Mouse (Mus musculus): ENCODE data around the gene Slc27a5. TPM values are rescaled to one million over a fixed set of nuclear protein-coding genes. Genes with fewer than 3 reads are reported as not detected.

Gene Slc27a5
- polyA plus RNA-seq, 1 experiment, result not detected

- no peaks in the 10 kb centered on the region; the same call in 1 of the 2 replicates for H3K4me1 ChIP-seq (ENCODE audit: control insufficient read depth, insufficient read depth, insufficient read length, low read length)
- H3K36me3 ChIP-seq (ENCODE audit: control insufficient read depth, insufficient read depth, low read length), result no peaks in the 10 kb centered on the region
- H3K27me3 ChIP-seq (ENCODE audit: control insufficient read depth, insufficient read depth, low read length), result no peaks in the 10 kb centered on the region
- no peak for TF ChIP-seq POLR2A (IDR thresholded peaks at IDR 0.05; ENCODE audit: low read depth, low read length)
- 80% methylated on average over 8 of the region's 8 CpGs for WGBS
- H3K27ac ChIP-seq (ENCODE audit: insufficient read depth, low read depth, low read length), result no peak overlapping the region
- no peak overlapping the region for H3K4me3 ChIP-seq (ENCODE audit: low read depth, low read length)
These were observed 10.4 kb downstream of the Slc27a5 start for GRCm38 (mm10) chr7:12987409-12988189.

GRCm38 (mm10) chr7:12986906-12987305 is 11.1 kb downstream of the Slc27a5 start:
- Histone ChIP-seq H3K27ac (ENCODE audit: insufficient read depth, low read depth, low read length) (no peak overlapping the region), H3K4me3 (ENCODE audit: low read depth, low read length) (no peak overlapping the region), H3K4me1 (ENCODE audit: control insufficient read depth, insufficient read depth, insufficient read length, low read length) (no peaks in the 10 kb centered on the region; the same call in 1 of the 2 replicates), H3K36me3 (ENCODE audit: control insufficient read depth, insufficient read depth, low read length) (no peaks in the 10 kb centered on the region), H3K27me3 (ENCODE audit: control insufficient read depth, insufficient read depth, low read length) (no peaks in the 10 kb centered on the region)
- TF ChIP-seq POLR2A (IDR thresholded peaks at IDR 0.05; ENCODE audit: low read depth, low read length) (no peak), CTCF (IDR thresholded peaks at IDR 0.05; ENCODE audit: extremely low read depth, insufficient read length, insufficient replicate concordance, low read depth, low read length) (no peak)
- 73% methylated on average over 8 of the region's 8 CpGs for whole genome bisulfite sequencing

- Histone ChIP-seq H3K4me3 (ENCODE audit: low read depth, low read length) (no peak overlapping the region), H3K27me3 (ENCODE audit: control insufficient read depth, insufficient read depth, low read length) (no peaks in the 10 kb centered on the region), H3K27ac (ENCODE audit: insufficient read depth, low read depth, low read length) (no peak overlapping the region), H3K4me1 (ENCODE audit: control insufficient read depth, insufficient read depth, insufficient read length, low read length) (no peaks in the 10 kb centered on the region; the same call in 1 of the 2 replicates), H3K36me3 (ENCODE audit: control insufficient read depth, insufficient read depth, low read length) (no peaks in the 10 kb centered on the region)
- WGBS, result 70% methylated on average over 1 of the region's 1 CpGs
- no peak for TF ChIP-seq CTCF (IDR thresholded peaks at IDR 0.05; ENCODE audit: extremely low read depth, insufficient read length, insufficient replicate concordance, low read depth, low read length)
- TF ChIP-seq POLR2A (IDR thresholded peaks at IDR 0.05; ENCODE audit: low read depth, low read length), result no peak
These were observed 12.3 kb downstream of the Slc27a5 start for GRCm38 (mm10) chr7:12985724-12986123.

GRCm38 (mm10) chr7:12980291-12980690 is 17.7 kb downstream of the Slc27a5 start:
- no peaks in the 10 kb centered on the region for H3K36me3 ChIP-seq (ENCODE audit: control insufficient read depth, insufficient read depth, low read length)
- TF ChIP-seq CTCF (IDR thresholded peaks at IDR 0.05; ENCODE audit: extremely low read depth, insufficient read length, insufficient replicate concordance, low read depth, low read length) (no peak), POLR2A (IDR thresholded peaks at IDR 0.05; ENCODE audit: low read depth, low read length) (no peak)
- H3K4me3 ChIP-seq (ENCODE audit: low read depth, low read length), result no peak overlapping the region
- peaks cover 3% of the 10 kb centered on the region for H3K4me1 ChIP-seq (ENCODE audit: control insufficient read depth, insufficient read depth, insufficient read length, low read length)
- 90% methylated on average over 7 of the region's 7 CpGs for WGBS
- H3K27ac ChIP-seq (ENCODE audit: insufficient read depth, low read depth, low read length), result no peak overlapping the region
- no peaks in the 10 kb centered on the region for H3K27me3 ChIP-seq (ENCODE audit: control insufficient read depth, insufficient read depth, low read length)

GRCm38 (mm10) chr7:12979776-12980175 is 18.2 kb downstream of the Slc27a5 start:
- no peak overlapping the region for H3K27ac ChIP-seq (ENCODE audit: insufficient read depth, low read depth, low read length)

GRCm38 (mm10) chr7:12978931-12979722 is 18.9 kb downstream of the Slc27a5 start:
- no peak overlapping the region for H3K4me3 ChIP-seq (ENCODE audit: low read depth, low read length)
- H3K4me1 ChIP-seq (ENCODE audit: control insufficient read depth, insufficient read depth, insufficient read length, low read length), result peaks cover 3% of the 10 kb centered on the region
- no peaks in the 10 kb centered on the region for H3K36me3 ChIP-seq (ENCODE audit: control insufficient read depth, insufficient read depth, low read length)
- H3K27me3 ChIP-seq (ENCODE audit: control insufficient read depth, insufficient read depth, low read length), result no peaks in the 10 kb centered on the region
- TF ChIP-seq POLR2A (IDR thresholded peaks at IDR 0.05; ENCODE audit: low read depth, low read length) (no peak), CTCF (IDR thresholded peaks at IDR 0.05; ENCODE audit: extremely low read depth, insufficient read length, insufficient replicate concordance, low read depth, low read length) (no peak)
- WGBS, result 80% methylated on average over 18 of the region's 18 CpGs
- H3K27ac ChIP-seq (ENCODE audit: insufficient read depth, low read depth, low read length), result no peak overlapping the region

More at GRCm38 (mm10) chr7:12979776-12980175, 18.2 kb downstream of the Slc27a5 start:
- H3K27me3 ChIP-seq (ENCODE audit: control insufficient read depth, insufficient read depth, low read length), result no peaks in the 10 kb centered on the region
- no peak overlapping the region for H3K4me3 ChIP-seq (ENCODE audit: low read depth, low read length)
- H3K4me1 ChIP-seq (ENCODE audit: control insufficient read depth, insufficient read depth, insufficient read length, low read length), result peaks cover 3% of the 10 kb centered on the region
- TF ChIP-seq CTCF (IDR thresholded peaks at IDR 0.05; ENCODE audit: extremely low read depth, insufficient read length, insufficient replicate concordance, low read depth, low read length) (no peak), POLR2A (IDR thresholded peaks at IDR 0.05; ENCODE audit: low read depth, low read length) (no peak)
- 58% methylated on average over 6 of the region's 6 CpGs for WGBS
- no peaks in the 10 kb centered on the region for H3K36me3 ChIP-seq (ENCODE audit: control insufficient read depth, insufficient read depth, low read length)
